Mouse (Mus musculus): Measurements from ENCODE around the gene Tas2r107.

DNA sequence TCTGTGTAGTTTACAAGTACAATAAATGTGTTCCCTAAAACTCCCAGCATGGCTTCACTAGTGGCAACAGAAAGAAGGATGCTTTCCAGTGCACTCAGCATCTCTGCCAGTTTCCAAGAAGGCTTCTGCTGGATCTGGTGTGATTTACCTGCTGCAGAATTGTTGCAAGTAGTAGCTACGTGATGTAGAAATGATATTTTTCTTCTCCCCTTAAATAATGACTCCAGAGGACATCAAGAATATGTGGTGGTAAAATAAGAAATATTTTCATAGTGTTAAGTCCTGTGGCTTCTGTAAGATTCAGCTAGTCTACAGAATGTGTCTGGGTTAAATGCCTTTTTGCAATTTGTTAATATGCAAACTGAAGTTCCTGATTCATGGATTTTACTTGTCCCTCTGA, 25.7 kb upstream of the Tas2r107 start, which contains the start of gene Tas2r104:
- TF ChIP-seq CTCF (IDR thresholded peaks at IDR 0.05; ENCODE audit: low read depth, low read length) (no peak), POLR2A (IDR thresholded peaks at IDR 0.05; ENCODE audit: extremely low read depth, insufficient read depth, low read length) (no peak)
